Mouse (Mus musculus): ENCODE results near the gene Efcab11. TPM values are rescaled to one million over a fixed set of nuclear protein-coding genes. Genes with fewer than 3 reads are reported as not detected.

The Efcab11 gene
- polyA plus RNA-seq, 1 experiment from 2014 or later, result 22.1 TPM

GRCm38 (mm10) chr12:99741631-99742030 lies 142.6 kb downstream of the Efcab11 start:
- H3K27me3 ChIP-seq (ENCODE audit: insufficient read depth, low read length), result no peaks in the 10 kb centered on the region
- H3K9me3 ChIP-seq (ENCODE audit: low read depth, low read length), result no peaks in the 10 kb centered on the region
- no peak overlapping the region for H3K27ac ChIP-seq (ENCODE audit: low read depth)
- 54% methylated on average over 8 of the region's 8 CpGs for WGBS
- no peak overlapping the region for H3K9ac ChIP-seq
- peak; percentile 31; the same call in 1 of the 2 replicates for TF ChIP-seq CTCF (IDR thresholded peaks at IDR 0.05; ENCODE audit: low read depth)
- H3K36me3 ChIP-seq (ENCODE audit: insufficient read depth), result no peaks in the 10 kb centered on the region
- no peak overlapping the region for H3K4me2 ChIP-seq
- ATAC-seq (ENCODE audit: insufficient read depth) (no peak), DNase-seq (peak; percentile 20)
- peaks cover 3% of the 10 kb centered on the region; the same call in 1 of the 2 replicates for H3K4me1 ChIP-seq (ENCODE audit: insufficient read depth)
- H3K4me3 ChIP-seq (ENCODE audit: low read depth, low read length), result no peak overlapping the region

DNA sequence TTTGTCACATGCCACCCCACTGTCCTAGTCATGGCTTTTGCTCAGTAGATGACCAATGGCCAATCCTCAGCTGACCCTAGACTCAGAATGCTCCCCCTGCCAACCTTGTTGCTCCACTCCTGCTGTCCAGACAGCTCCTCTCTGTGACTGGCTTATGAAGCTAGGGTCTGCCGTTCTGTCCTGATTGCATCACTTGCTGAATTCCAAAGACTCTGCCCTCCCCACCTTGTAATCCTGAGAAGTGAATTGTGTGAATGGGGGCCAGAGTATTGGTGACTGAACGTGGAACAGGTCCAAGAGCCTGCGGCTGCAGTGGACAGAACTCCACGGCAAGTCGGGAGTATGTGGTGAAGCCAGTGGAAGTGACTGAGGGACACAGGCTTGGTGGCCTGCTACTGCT lies 145.0 kb downstream of the Efcab11 start:
- Histone ChIP-seq H3K4me3 (ENCODE audit: low read depth, low read length) (no peak overlapping the region), H3K9ac (no peak overlapping the region), H3K36me3 (ENCODE audit: insufficient read depth) (no peaks in the 10 kb centered on the region), H3K27me3 (ENCODE audit: insufficient read depth, low read length) (no peaks in the 10 kb centered on the region), H3K9me3 (ENCODE audit: low read depth, low read length) (no peaks in the 10 kb centered on the region), H3K4me2 (no peak overlapping the region), H3K4me1 (ENCODE audit: insufficient read depth) (peaks cover 3% of the 10 kb centered on the region; the same call in 1 of the 2 replicates), H3K27ac (ENCODE audit: low read depth) (no peak overlapping the region)
- ATAC-seq (ENCODE audit: insufficient read depth) (no peak), DNase-seq (no peak)
- TF ChIP-seq CTCF (IDR thresholded peaks at IDR 0.05; ENCODE audit: low read depth), result no peak
- 76% methylated on average over 5 of the region's 5 CpGs for WGBS

DNA sequence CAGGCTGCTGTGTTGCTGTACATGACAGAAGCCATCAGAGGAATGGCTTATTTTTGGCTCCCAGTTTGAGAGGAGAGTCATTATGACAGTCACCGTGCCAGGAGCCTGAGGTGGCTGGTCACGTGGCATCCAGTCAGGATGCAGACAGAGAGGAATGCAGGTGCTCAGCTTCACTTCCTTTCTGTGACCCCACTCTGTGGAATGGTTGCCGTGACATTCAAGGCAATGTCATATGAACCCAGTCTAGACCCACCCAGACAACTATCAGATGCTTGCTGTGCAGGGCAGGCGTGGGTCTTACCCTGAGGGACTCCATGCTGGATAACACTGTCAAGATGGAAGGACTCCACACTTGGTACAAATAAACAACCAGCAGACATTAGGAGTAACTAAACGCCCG lies 146.0 kb downstream of the Efcab11 start:
- Histone ChIP-seq H3K9ac (no peak overlapping the region), H3K9me3 (ENCODE audit: low read depth, low read length) (no peaks in the 10 kb centered on the region), H3K4me3 (ENCODE audit: low read depth, low read length) (no peak overlapping the region), H3K27ac (ENCODE audit: low read depth) (no peak overlapping the region), H3K36me3 (ENCODE audit: insufficient read depth) (no peaks in the 10 kb centered on the region), H3K4me2 (no peak overlapping the region), H3K27me3 (ENCODE audit: insufficient read depth, low read length) (no peaks in the 10 kb centered on the region), H3K4me1 (ENCODE audit: insufficient read depth) (peaks cover 3% of the 10 kb centered on the region; the same call in 1 of the 2 replicates)
- DNase-seq (no peak), ATAC-seq (ENCODE audit: insufficient read depth) (no peak)
- WGBS, result 61% methylated on average over 6 of the region's 6 CpGs
- no peak for TF ChIP-seq CTCF (IDR thresholded peaks at IDR 0.05; ENCODE audit: low read depth)

DNA sequence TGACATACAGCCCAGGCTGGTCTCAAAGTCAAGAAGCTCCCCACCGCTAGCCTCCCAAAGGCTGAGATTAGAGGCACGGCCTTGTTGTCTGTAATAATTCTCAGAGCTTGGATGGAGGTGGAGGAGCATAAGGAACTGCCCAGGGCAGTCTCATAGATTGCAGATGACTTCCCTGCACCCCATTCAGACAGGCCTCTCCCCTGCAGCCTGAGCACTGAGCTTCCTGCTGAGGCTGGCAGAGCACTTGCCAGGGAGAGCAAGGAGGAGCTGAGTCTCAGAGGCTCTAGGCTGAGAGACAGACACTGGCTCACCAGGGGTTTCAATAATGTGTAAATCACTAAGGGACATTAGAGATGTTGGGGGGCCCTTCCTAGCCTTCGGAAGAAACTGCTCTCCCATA lies 147.3 kb downstream of the Efcab11 start:
- no peak for ATAC-seq (ENCODE audit: insufficient read depth)
- Histone ChIP-seq H3K36me3 (ENCODE audit: insufficient read depth) (no peaks in the 10 kb centered on the region), H3K4me3 (ENCODE audit: low read depth, low read length) (no peak overlapping the region), H3K4me1 (ENCODE audit: insufficient read depth) (peaks cover 3% of the 10 kb centered on the region; the same call in 1 of the 2 replicates), H3K4me2 (no peak overlapping the region), H3K9ac (no peak overlapping the region), H3K27me3 (ENCODE audit: insufficient read depth, low read length) (no peaks in the 10 kb centered on the region), H3K9me3 (ENCODE audit: low read depth, low read length) (no peaks in the 10 kb centered on the region), H3K27ac (ENCODE audit: low read depth) (no peak overlapping the region)
- no peak for DNase-seq
- 61% methylated on average over 3 of the region's 3 CpGs for WGBS
- TF ChIP-seq CTCF (IDR thresholded peaks at IDR 0.05; ENCODE audit: low read depth), result no peak

DNA sequence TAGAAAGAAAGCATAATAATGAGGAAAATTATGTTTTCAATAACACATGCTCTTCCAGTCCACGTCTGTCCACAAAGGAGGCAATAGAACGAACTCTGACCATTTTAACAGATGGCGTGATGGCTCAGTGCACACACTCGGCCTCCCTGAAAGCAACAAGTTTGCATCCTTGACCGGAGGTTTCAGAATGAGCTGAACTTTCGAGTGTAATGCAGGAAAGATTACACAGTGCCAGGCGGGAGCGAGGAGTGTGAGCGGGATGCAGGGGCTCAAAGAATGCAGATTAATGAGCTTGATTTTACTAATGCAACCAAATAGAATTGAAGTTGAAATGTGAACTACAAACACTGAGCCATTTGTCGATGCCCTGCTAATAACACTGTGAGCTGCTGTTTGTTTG lies 149.1 kb downstream of the Efcab11 start:
- H3K4me3 ChIP-seq (ENCODE audit: low read depth, low read length), result no peak overlapping the region
- H3K27ac ChIP-seq (ENCODE audit: low read depth), result no peak overlapping the region
- H3K36me3 ChIP-seq (ENCODE audit: insufficient read depth), result no peaks in the 10 kb centered on the region
- no peak overlapping the region for H3K4me2 ChIP-seq
- no peaks in the 10 kb centered on the region for H3K27me3 ChIP-seq (ENCODE audit: insufficient read depth, low read length)
- ATAC-seq (ENCODE audit: insufficient read depth) (no peak), DNase-seq (no peak)
- H3K9ac ChIP-seq, result no peak overlapping the region
- 61% methylated on average over 10 of the region's 10 CpGs for WGBS
- no peaks in the 10 kb centered on the region for H3K9me3 ChIP-seq (ENCODE audit: low read depth, low read length)
- no peak for TF ChIP-seq CTCF (IDR thresholded peaks at IDR 0.05; ENCODE audit: low read depth)
- peaks cover 3% of the 10 kb centered on the region; the same call in 1 of the 2 replicates for H3K4me1 ChIP-seq (ENCODE audit: insufficient read depth)

- no peak overlapping the region for H3K4me3 ChIP-seq (ENCODE audit: low read depth, low read length)
- TF ChIP-seq CTCF (IDR thresholded peaks at IDR 0.05; ENCODE audit: low read depth), result no peak
- H3K9ac ChIP-seq, result no peak overlapping the region
- H3K27ac ChIP-seq (ENCODE audit: low read depth), result no peak overlapping the region
- ATAC-seq (ENCODE audit: insufficient read depth) (no peak), DNase-seq (no peak)
- H3K27me3 ChIP-seq (ENCODE audit: insufficient read depth, low read length), result no peaks in the 10 kb centered on the region
- no peaks in the 10 kb centered on the region for H3K9me3 ChIP-seq (ENCODE audit: low read depth, low read length)
- WGBS, result 96% methylated on average over 12 of the region's 12 CpGs
- no peaks in the 10 kb centered on the region for H3K36me3 ChIP-seq (ENCODE audit: insufficient read depth)
- no peak overlapping the region for H3K4me2 ChIP-seq
- H3K4me1 ChIP-seq (ENCODE audit: insufficient read depth), result no peaks in the 10 kb centered on the region
Observed at GRCm38 (mm10) chr12:99724206-99724605, 160.0 kb downstream of the Efcab11 start.

GRCm38 (mm10) chr12:99723791-99724190 lies 160.4 kb downstream of the Efcab11 start:
- Histone ChIP-seq H3K36me3 (ENCODE audit: insufficient read depth) (no peaks in the 10 kb centered on the region), H3K4me2 (no peak overlapping the region), H3K4me3 (ENCODE audit: low read depth, low read length) (no peak overlapping the region), H3K9ac (no peak overlapping the region), H3K4me1 (ENCODE audit: insufficient read depth) (no peaks in the 10 kb centered on the region), H3K27ac (ENCODE audit: low read depth) (no peak overlapping the region), H3K27me3 (ENCODE audit: insufficient read depth, low read length) (no peaks in the 10 kb centered on the region), H3K9me3 (ENCODE audit: low read depth, low read length) (no peaks in the 10 kb centered on the region)
- DNase-seq, result peak; percentile 78
- TF ChIP-seq CTCF (IDR thresholded peaks at IDR 0.05; ENCODE audit: low read depth), result no peak
- 64% methylated on average over 8 of the region's 8 CpGs for WGBS
- no peak for ATAC-seq (ENCODE audit: insufficient read depth)

GRCm38 (mm10) chr12:99721318-99721717 lies 162.9 kb downstream of the Efcab11 start:
- DNase-seq (no peak), ATAC-seq (ENCODE audit: insufficient read depth) (no peak)
- no peaks in the 10 kb centered on the region for H3K9me3 ChIP-seq (ENCODE audit: low read depth, low read length)
- H3K4me3 ChIP-seq (ENCODE audit: low read depth, low read length), result no peak overlapping the region
- 56% methylated on average over 10 of the region's 10 CpGs for WGBS
- no peaks in the 10 kb centered on the region for H3K36me3 ChIP-seq (ENCODE audit: insufficient read depth)
- H3K27ac ChIP-seq (ENCODE audit: low read depth), result no peak overlapping the region
- no peaks in the 10 kb centered on the region for H3K27me3 ChIP-seq (ENCODE audit: insufficient read depth, low read length)
- H3K4me2 ChIP-seq, result no peak overlapping the region
- no peaks in the 10 kb centered on the region for H3K4me1 ChIP-seq (ENCODE audit: insufficient read depth)
- no peak for TF ChIP-seq CTCF (IDR thresholded peaks at IDR 0.05; ENCODE audit: low read depth)
- no peak overlapping the region for H3K9ac ChIP-seq
